Mouse (Mus musculus): ENCODE data around the gene Atg10. TPM values are rescaled to one million over a fixed set of nuclear protein-coding genes. Genes with fewer than 3 reads are reported as not detected.
A peak's percentile ranks its signal among the peaks of the same experiment; 100 is the strongest.

The Atg10 gene
- total and polyA plus RNA-seq, 3 experiments: 2.0 to 4.3 TPM; not detected in 1

- peak; percentile 30 for DNase-seq (ENCODE audit: low read depth, low spot score)
- no peak overlapping the region for H3K27ac ChIP-seq (ENCODE audit: control insufficient read depth, low read depth, low read length)
- peaks cover 0 to 13% of the 10 kb centered on the region in 2 experiments; a peak in 2 of 4 replicates for H3K4me1 ChIP-seq (ENCODE audit: control insufficient read depth in 1 of 2, insufficient read depth in 2 of 2, low read length in 2 of 2)
- H3K9me3 ChIP-seq (replicated peaks; ENCODE audit: insufficient read depth, low read length): no peaks in the 10 kb centered on the region
- H3K36me3 ChIP-seq (ENCODE audit: control insufficient read depth in 1 of 2, insufficient read depth in 2 of 2, low read length in 2 of 2): peaks cover 0 to 12% of the 10 kb centered on the region in 2 experiments; a peak in 2 of 4 replicates
- H3K9ac ChIP-seq (ENCODE audit: control insufficient read depth, low read depth, low read length, poor library complexity, severe bottlenecking): no peak overlapping the region
- no peaks in the 10 kb centered on the region; the same call in 1 of the 2 replicates for H3K79me2 ChIP-seq (ENCODE audit: control insufficient read depth, insufficient read depth, low read length, poor library complexity)
- no peak overlapping the region for H3K4me3 ChIP-seq (ENCODE audit: control insufficient read depth in 1 of 2, insufficient read depth in 1 of 2, low read depth in 2 of 2, low read length in 2 of 2)
- H3K27me3 ChIP-seq (ENCODE audit: control insufficient read depth in 1 of 2, insufficient read depth in 2 of 2, low read length in 2 of 2): no peaks in the 10 kb centered on the region
- no peak for TF ChIP-seq CHD2 (IDR thresholded peaks at IDR 0.05; ENCODE audit: low read length)
Observed at GRCm38 (mm10) chr13:91221696-91222095, 2.1 kb downstream of the Atg10 start.

GRCm38 (mm10) chr13:91217691-91218090 lies 6.1 kb downstream of the Atg10 start:
- Histone ChIP-seq H3K9me3 (replicated peaks; ENCODE audit: insufficient read depth, low read length) (no peaks in the 10 kb centered on the region), H3K4me3 (ENCODE audit: control insufficient read depth in 1 of 2, insufficient read depth in 1 of 2, low read depth in 2 of 2, low read length in 2 of 2) (no peak overlapping the region), H3K4me1 (ENCODE audit: control insufficient read depth in 1 of 2, insufficient read depth in 2 of 2, low read length in 2 of 2) (peaks cover 0 to 8% of the 10 kb centered on the region in 2 experiments; a peak in 2 of 4 replicates), H3K27me3 (ENCODE audit: control insufficient read depth in 1 of 2, insufficient read depth in 2 of 2, low read length in 2 of 2) (no peaks in the 10 kb centered on the region), H3K27ac (ENCODE audit: control insufficient read depth, low read depth, low read length) (no peak overlapping the region), H3K36me3 (ENCODE audit: control insufficient read depth in 1 of 2, insufficient read depth in 2 of 2, low read length in 2 of 2) (peaks cover 0 to 3% of the 10 kb centered on the region in 2 experiments; a peak in 2 of 4 replicates), H3K9ac (ENCODE audit: control insufficient read depth, low read depth, low read length, poor library complexity, severe bottlenecking) (no peak overlapping the region), H3K79me2 (ENCODE audit: control insufficient read depth, insufficient read depth, low read length, poor library complexity) (no peaks in the 10 kb centered on the region)
- TF ChIP-seq SMC3 (IDR thresholded peaks at IDR 0.05; ENCODE audit: low read depth, low read length) (no peak), POLR2A (IDR thresholded peaks at IDR 0.05; ENCODE audit: control insufficient read depth in 1 of 2, insufficient read depth in 1 of 2, low read depth in 1 of 2, low read length in 2 of 2, poor library complexity in 1 of 2) (no peak), MEF2A (IDR thresholded peaks at IDR 0.05; ENCODE audit: extremely low read depth, insufficient replicate concordance, low read depth, low read length, poor library complexity, severe bottlenecking) (no peak), ETS1 (IDR thresholded peaks at IDR 0.05; ENCODE audit: low read depth, low read length) (no peak), MAX (IDR thresholded peaks at IDR 0.05; ENCODE audit: low read length) (no peak), RCOR1 (IDR thresholded peaks at IDR 0.05; ENCODE audit: low read depth, low read length) (no peak), ELF1 (IDR thresholded peaks at IDR 0.05; ENCODE audit: low read depth, low read length) (no peak), NELFE (IDR thresholded peaks at IDR 0.05; ENCODE audit: low read depth, low read length) (no peak), TBP (IDR thresholded peaks at IDR 0.05; ENCODE audit: low read depth, low read length) (no peak)
- DNase-seq (ENCODE audit: low read depth, low spot score): peak; percentile 42

GRCm38 (mm10) chr13:91216656-91217205 lies 7.0 kb downstream of the Atg10 start:
- H3K79me2 ChIP-seq (ENCODE audit: control insufficient read depth, insufficient read depth, low read length, poor library complexity): no peaks in the 10 kb centered on the region
- peaks cover 0 to 2% of the 10 kb centered on the region in 2 experiments; a peak in 1 of 4 replicates for H3K36me3 ChIP-seq (ENCODE audit: control insufficient read depth in 1 of 2, insufficient read depth in 2 of 2, low read length in 2 of 2)
- no peak overlapping the region for H3K27ac ChIP-seq (ENCODE audit: control insufficient read depth, low read depth, low read length)
- H3K27me3 ChIP-seq (ENCODE audit: control insufficient read depth in 1 of 2, insufficient read depth in 2 of 2, low read length in 2 of 2): no peaks in the 10 kb centered on the region
- no peak overlapping the region for H3K9ac ChIP-seq (ENCODE audit: control insufficient read depth, low read depth, low read length, poor library complexity, severe bottlenecking)
- peaks cover 0 to 8% of the 10 kb centered on the region in 2 experiments; a peak in 2 of 4 replicates for H3K4me1 ChIP-seq (ENCODE audit: control insufficient read depth in 1 of 2, insufficient read depth in 2 of 2, low read length in 2 of 2)
- TF ChIP-seq BHLHE40 (IDR thresholded peaks at IDR 0.05; ENCODE audit: borderline replicate concordance, low read depth, low read length) (peak; percentile 20; the same call in 1 of the 2 replicates), ZC3H11A (IDR thresholded peaks at IDR 0.05; ENCODE audit: low read depth, low read length) (no peak), CHD2 (IDR thresholded peaks at IDR 0.05; ENCODE audit: low read length) (no peak), MEF2A (IDR thresholded peaks at IDR 0.05; ENCODE audit: extremely low read depth, insufficient replicate concordance, low read depth, low read length, poor library complexity, severe bottlenecking) (no peak), MAZ (IDR thresholded peaks at IDR 0.05; ENCODE audit: low read depth, low read length) (no peak), GATA1 (IDR thresholded peaks at IDR 0.05; ENCODE audit: low read depth, low read length) (peak; percentile 61), MYC (IDR thresholded peaks at IDR 0.05; ENCODE audit: low read depth, low read length) (no peak), RCOR1 (IDR thresholded peaks at IDR 0.05; ENCODE audit: low read depth, low read length) (peak; percentile 92), ZMIZ1 (IDR thresholded peaks at IDR 0.05; ENCODE audit: low read depth, low read length) (no peak), EP300 (IDR thresholded peaks at IDR 0.05; ENCODE audit: low read depth in 1 of 2, low read length in 2 of 2) (peak in 1 of 2 experiments; percentile 29; a peak in 1 of 4 replicates), UBTF (IDR thresholded peaks at IDR 0.05; ENCODE audit: borderline replicate concordance, insufficient read depth, low read depth, low read length) (no peak), TCF12 (IDR thresholded peaks at IDR 0.05; ENCODE audit: low read depth, low read length) (0 out of 2 replicates have a peak, but pooled peaks have one; percentile 5), GABPA (IDR thresholded peaks at IDR 0.05; ENCODE audit: low read depth, low read length) (no peak), ETS1 (IDR thresholded peaks at IDR 0.05; ENCODE audit: low read depth, low read length) (0 out of 2 replicates have a peak, but pooled peaks have one; percentile 31), TBP (IDR thresholded peaks at IDR 0.05; ENCODE audit: low read depth, low read length) (no peak), POLR2A (IDR thresholded peaks at IDR 0.05; ENCODE audit: control insufficient read depth in 1 of 2, insufficient read depth in 1 of 2, low read depth in 1 of 2, low read length in 2 of 2, poor library complexity in 1 of 2) (no peak), ZNF384 (IDR thresholded peaks at IDR 0.05; ENCODE audit: low read depth, low read length) (no peak), JUND (IDR thresholded peaks at IDR 0.05; ENCODE audit: low read depth, low read length) (no peak), USF1 (IDR thresholded peaks at IDR 0.05; ENCODE audit: low read depth, low read length) (no peak)
- no peaks in the 10 kb centered on the region for H3K9me3 ChIP-seq (replicated peaks; ENCODE audit: insufficient read depth, low read length)
- DNase-seq (ENCODE audit: low read depth, low spot score): peak; percentile 50
- no peak overlapping the region for H3K4me3 ChIP-seq (ENCODE audit: control insufficient read depth in 1 of 2, insufficient read depth in 1 of 2, low read depth in 2 of 2, low read length in 2 of 2)

Measured in MEL (cell line).